Mouse (Mus musculus): ENCODE results near the gene Gpn2. TPM values are rescaled to one million over a fixed set of nuclear protein-coding genes. Genes with fewer than 3 reads are reported as not detected.

The Gpn2 gene
- total and polyA plus RNA-seq, 2 experiments from 2014 or later, result 8.6 to 8.9 TPM

DNA sequence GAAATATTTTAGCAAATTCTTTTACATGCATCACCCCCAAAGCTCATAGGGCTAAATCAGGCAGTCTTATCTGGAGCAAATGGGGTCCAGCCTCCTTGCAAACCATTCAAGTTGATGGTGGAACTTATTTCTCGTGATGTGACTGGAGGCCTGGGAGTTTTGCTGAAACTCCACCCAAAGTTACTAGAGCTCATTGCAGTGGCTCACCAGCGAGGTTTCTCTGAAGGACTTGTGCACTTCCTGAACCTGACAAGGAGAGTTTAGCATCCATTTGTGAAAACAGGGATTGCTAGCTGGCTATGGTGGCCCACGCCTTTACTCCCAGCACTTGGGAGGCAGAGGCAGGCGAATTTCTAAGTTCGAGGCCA, 49.9 kb downstream of the Gpn2 start:
- Histone ChIP-seq H3K27me3 (ENCODE audit: control insufficient read depth, insufficient read depth, low read length) (no peaks in the 10 kb centered on the region), H3K4me1 (ENCODE audit: control insufficient read depth, insufficient read depth) (no peaks in the 10 kb centered on the region), H3K4me2 (ENCODE audit: low read depth, low read length) (no peak overlapping the region), H3K9me3 (replicated peaks; ENCODE audit: control insufficient read depth, low read length) (no peaks in the 10 kb centered on the region), H3K9ac (replicated peaks; ENCODE audit: low read depth, low read length) (no peak overlapping the region), H3K4me3 (ENCODE audit: low read depth, low read length) (no peak overlapping the region), H3K27ac (ENCODE audit: low read depth) (no peak overlapping the region), H3K36me3 (replicated peaks; ENCODE audit: control insufficient read depth, insufficient read depth, low read length) (no peaks in the 10 kb centered on the region)
- DNase-seq (ENCODE audit: low spot score) (no peak), ATAC-seq (ENCODE audit: insufficient read depth, low read depth) (no peak)
- WGBS, result 75% methylated on average over 5 of the region's 5 CpGs
- TF ChIP-seq EP300 (IDR thresholded peaks at IDR 0.05; ENCODE audit: low read depth) (no peak), CTCF (IDR thresholded peaks at IDR 0.05; ENCODE audit: low read depth) (no peak)

Small RNA genes lying within 50 kb of the gene (microRNA-seq; reads per million reads assigned to microRNA genes)
- gene Gm23158, result not detected

Other genes starting within 250 kb of the Gpn2 start
- gene Wdtc1, start 230.9 kb upstream of the Gpn2 start, total RNA-seq (2014; rRNA removed; ENCODE audit: low replicate concordance), result 30.2 and 39.9 TPM in 2 replicates
- gene Wdtc1, start 230.9 kb upstream of the Gpn2 start, polyA plus RNA-seq (2015; fragmentation: Nextera tagmentation; extraction: Ambion mirVana), result 9.3 and 9.6 TPM in 2 replicates
- gene Slc9a1, start 214.7 kb upstream of the Gpn2 start, total RNA-seq (2014; rRNA removed; ENCODE audit: low replicate concordance), result 15.8 and 30.8 TPM in 2 replicates
- gene Slc9a1, start 214.7 kb upstream of the Gpn2 start, polyA plus RNA-seq (2015; fragmentation: Nextera tagmentation; extraction: Ambion mirVana), result 4.0 and 4.4 TPM in 2 replicates
- gene Tent5b, start 104.2 kb upstream of the Gpn2 start, total RNA-seq (2014; rRNA removed; ENCODE audit: low replicate concordance), result 33.3 and 48.2 TPM in 2 replicates
- 0.78 and 1.4 TPM in 2 replicates for gene Tent5b, start 104.2 kb upstream of the Gpn2 start, polyA plus RNA-seq (2015; fragmentation: Nextera tagmentation; extraction: Ambion mirVana)
- gene Trnp1, start 85.8 kb upstream of the Gpn2 start, total RNA-seq (2014; rRNA removed; ENCODE audit: low replicate concordance), result 4.1 and 9.8 TPM in 2 replicates
- 1.8 and 2.7 TPM in 2 replicates for gene Trnp1, start 85.8 kb upstream of the Gpn2 start, polyA plus RNA-seq (2015; fragmentation: Nextera tagmentation; extraction: Ambion mirVana)
- not detected in 2 replicates for gene Kdf1, start 65.4 kb upstream of the Gpn2 start, total RNA-seq (2014; rRNA removed; ENCODE audit: low replicate concordance)
- gene Kdf1, start 65.4 kb upstream of the Gpn2 start, polyA plus RNA-seq (2015; fragmentation: Nextera tagmentation; extraction: Ambion mirVana), result 0.16 and 0.30 TPM in 2 replicates
- 29.2 and 42.1 TPM in 2 replicates for gene Nudc, start 38.4 kb upstream of the Gpn2 start, total RNA-seq (2014; rRNA removed; ENCODE audit: low replicate concordance)
- gene Nudc, start 38.4 kb upstream of the Gpn2 start, polyA plus RNA-seq (2015; fragmentation: Nextera tagmentation; extraction: Ambion mirVana), result 146 and 152 TPM in 2 replicates
- 11.1 and 36.4 TPM in 2 replicates for gene Nr0b2, start 31.0 kb upstream of the Gpn2 start, total RNA-seq (2014; rRNA removed; ENCODE audit: low replicate concordance)
- 30.8 and 32.2 TPM in 2 replicates for gene Nr0b2, start 31.0 kb upstream of the Gpn2 start, polyA plus RNA-seq (2015; fragmentation: Nextera tagmentation; extraction: Ambion mirVana)
- 8.2 and 9.4 TPM in 2 replicates for gene Gpatch3, start 9.6 kb upstream of the Gpn2 start, total RNA-seq (2014; rRNA removed; ENCODE audit: low replicate concordance)
- 3.5 and 3.6 TPM in 2 replicates for gene Gpatch3, start 9.6 kb upstream of the Gpn2 start, polyA plus RNA-seq (2015; fragmentation: Nextera tagmentation; extraction: Ambion mirVana)
- gene Sfn, start 17.8 kb downstream of the Gpn2 start, total RNA-seq (2014; rRNA removed; ENCODE audit: low replicate concordance), result 2.6 and 6.8 TPM in 2 replicates
- 0.18 and 0.37 TPM in 2 replicates for gene Sfn, start 17.8 kb downstream of the Gpn2 start, polyA plus RNA-seq (2015; fragmentation: Nextera tagmentation; extraction: Ambion mirVana)
- 11.4 and 21.8 TPM in 2 replicates for gene Zdhhc18, start 65.8 kb downstream of the Gpn2 start, total RNA-seq (2014; rRNA removed; ENCODE audit: low replicate concordance)
- gene Zdhhc18, start 65.8 kb downstream of the Gpn2 start, polyA plus RNA-seq (2015; fragmentation: Nextera tagmentation; extraction: Ambion mirVana), result 1.7 and 2.3 TPM in 2 replicates
- gene Pigv, start 88.3 kb downstream of the Gpn2 start, total RNA-seq (2014; rRNA removed; ENCODE audit: low replicate concordance), result 8.7 and 13.7 TPM in 2 replicates
- gene Pigv, start 88.3 kb downstream of the Gpn2 start, polyA plus RNA-seq (2015; fragmentation: Nextera tagmentation; extraction: Ambion mirVana), result 12.9 and 13.5 TPM in 2 replicates
- 27.9 and 33.3 TPM in 2 replicates for gene Arid1a, start 172.4 kb downstream of the Gpn2 start, total RNA-seq (2014; rRNA removed; ENCODE audit: low replicate concordance)
- gene Arid1a, start 172.4 kb downstream of the Gpn2 start, polyA plus RNA-seq (2015; fragmentation: Nextera tagmentation; extraction: Ambion mirVana), result 9.7 and 10.1 TPM in 2 replicates

All from heart, postnatal 0 days (tissue).